8 mouse cellular contexts compared by ENCODE assay signal in genomic region chr13:12106662-12107632, GRCm38 (mm10). TPM values are rescaled to one million over a fixed set of nuclear protein-coding genes. Genes with fewer than 3 reads are reported as not detected.
A peak's percentile ranks its signal among the peaks of the same experiment; 100 is the strongest.
DNase-seq lines count a peak whose midpoint lies in the region; ATAC-seq lines count a peak whose summit lies in the region.

Gene Ryr2, minus strand, starts transcription at chr13:12106945.

- peaks cover 51% of the 10 kb centered on the region for H3K27me3 ChIP-seq in embryonic facial prominence, embryonic 12.5 days
- no peaks in the 10 kb centered on the region for H3K27me3 ChIP-seq in heart, embryonic 12.5 days (replicated peaks)
- H3K27me3 ChIP-seq in limb, embryonic 13.5 days = peaks cover 60% of the 10 kb centered on the region
- peaks cover 9% of the 10 kb centered on the region; the same call in 1 of the 2 replicates for H3K27me3 ChIP-seq in midbrain, embryonic 14.5 days (ENCODE audit: control insufficient read depth, insufficient read depth, low read length)

- H3K4me2 ChIP-seq in embryonic facial prominence, embryonic 12.5 days (replicated peaks) = peak within 1 kb of the TSS; percentile 99
- peak within 1 kb of the TSS; percentile 78 for H3K4me2 ChIP-seq in heart, embryonic 12.5 days
- peak within 1 kb of the TSS; percentile 99 for H3K4me2 ChIP-seq in limb, embryonic 13.5 days (replicated peaks)
- peak within 1 kb of the TSS; percentile 92 for H3K4me2 ChIP-seq in midbrain, embryonic 14.5 days (ENCODE audit: low read length)

- no peak within 1 kb of the TSS for H3K27ac ChIP-seq in embryonic facial prominence, embryonic 12.5 days
- peak within 1 kb of the TSS; percentile 93 for H3K27ac ChIP-seq in heart, embryonic 12.5 days (ENCODE audit: poor library complexity, severe bottlenecking)
- H3K27ac ChIP-seq in limb, embryonic 13.5 days = no peak within 1 kb of the TSS
- H3K27ac ChIP-seq in midbrain, embryonic 14.5 days (replicated peaks; ENCODE audit: low read depth, low read length) = peak within 1 kb of the TSS; percentile 88

- WGBS in embryonic facial prominence, embryonic 12.5 days = 12% methylated on average over 39 of the region's 64 CpGs
- WGBS in heart, embryonic 12.5 days = 9% methylated on average over 61 of the region's 64 CpGs
- 11% methylated on average over 42 of the region's 64 CpGs for WGBS in limb, embryonic 13.5 days
- 8% methylated on average over 54 of the region's 64 CpGs for WGBS in midbrain, embryonic 14.5 days

- H3K9ac ChIP-seq in embryonic facial prominence, embryonic 12.5 days = peak within 1 kb of the TSS; percentile 69
- H3K9ac ChIP-seq in heart, embryonic 12.5 days = peak within 1 kb of the TSS; percentile 94
- peak within 1 kb of the TSS; percentile 70 for H3K9ac ChIP-seq in limb, embryonic 13.5 days
- peak within 1 kb of the TSS; percentile 82 for H3K9ac ChIP-seq in midbrain, embryonic 14.5 days (replicated peaks; ENCODE audit: low read length)

- peak; percentile 73 for DNase-seq in layer of hippocampus, adult 11-12 months (ENCODE audit: low spot score)
- no peak for DNase-seq in layer of hippocampus, adult 9-10 months (ENCODE audit: low spot score)
- peak; percentile 86 for DNase-seq in kidney, adult 9 months
- peak; percentile 90 for DNase-seq in midbrain, embryonic 14.5 days
- DNase-seq in spleen, postnatal 4 days (ENCODE audit: low spot score in 2 of 2) = peak; percentile 37 to 74

- no peaks in the 10 kb centered on the region for H3K36me3 ChIP-seq in embryonic facial prominence, embryonic 12.5 days
- no peaks in the 10 kb centered on the region for H3K36me3 ChIP-seq in heart, embryonic 12.5 days
- H3K36me3 ChIP-seq in limb, embryonic 13.5 days = no peaks in the 10 kb centered on the region
- H3K36me3 ChIP-seq in midbrain, embryonic 14.5 days (ENCODE audit: control insufficient read depth, insufficient read depth, low read length) = no peaks in the 10 kb centered on the region

- peak; percentile 80 for ATAC-seq in embryonic facial prominence, embryonic 12.5 days (ENCODE audit: insufficient number of reproducible peaks, insufficient read depth, low FRiP score, low TSS enrichment)
- ATAC-seq in heart, embryonic 12.5 days (ENCODE audit: insufficient number of reproducible peaks, low FRiP score) = peak; percentile 80
- ATAC-seq in limb, embryonic 13.5 days (ENCODE audit: low FRiP score, low read depth) = peak; percentile 87
- ATAC-seq in midbrain, embryonic 14.5 days (ENCODE audit: low FRiP score, low TSS enrichment) = peak; percentile 87

- H3K9me3 ChIP-seq in embryonic facial prominence, embryonic 12.5 days = no peaks in the 10 kb centered on the region
- H3K9me3 ChIP-seq in heart, embryonic 12.5 days (replicated peaks) = no peaks in the 10 kb centered on the region
- H3K9me3 ChIP-seq in limb, embryonic 13.5 days = no peaks in the 10 kb centered on the region
- H3K9me3 ChIP-seq in midbrain, embryonic 14.5 days (ENCODE audit: control insufficient read depth, low read length) = no peaks in the 10 kb centered on the region

- H3K4me3 ChIP-seq in embryonic facial prominence, embryonic 12.5 days = peak within 1 kb of the TSS; percentile 73
- peak within 1 kb of the TSS; percentile 86 for H3K4me3 ChIP-seq in heart, embryonic 12.5 days
- peak within 1 kb of the TSS; percentile 65 for H3K4me3 ChIP-seq in limb, embryonic 13.5 days
- H3K4me3 ChIP-seq in midbrain, embryonic 14.5 days (replicated peaks; ENCODE audit: low read depth, low read length) = peak within 1 kb of the TSS; percentile 69

- H3K4me1 ChIP-seq in embryonic facial prominence, embryonic 12.5 days = 0 out of 2 replicates have a peak, but pooled peaks cover 11% of the 10 kb centered on the region
- peaks cover 11% of the 10 kb centered on the region for H3K4me1 ChIP-seq in heart, embryonic 12.5 days (replicated peaks)
- peaks cover 8% of the 10 kb centered on the region for H3K4me1 ChIP-seq in limb, embryonic 13.5 days
- H3K4me1 ChIP-seq in midbrain, embryonic 14.5 days (ENCODE audit: control insufficient read depth, insufficient read depth, low read length) = no peaks in the 10 kb centered on the region

RNA-seq across cellular contexts. Expression of gene Ryr2, which starts in this region (rescaled TPM):
- 1.2 TPM in 2 replicates for polyA plus RNA-seq in embryonic facial prominence, embryonic 12.5 days (2016; fragmentation: Nextera tagmentation; extraction: Ambion mirVana)
- polyA plus RNA-seq in heart, embryonic 12.5 days (2016; fragmentation: Nextera tagmentation; extraction: Ambion mirVana) = 35.3 and 40.1 TPM in 2 replicates
- 0.28 and 0.46 TPM in 2 replicates for polyA plus RNA-seq in limb, embryonic 13.5 days (2015; fragmentation: Nextera tagmentation; extraction: Ambion mirVana)
- polyA plus RNA-seq in midbrain, embryonic 14.5 days (2014; fragmentation: Nextera tagmentation; extraction: Ambion mirVana) = 6.1 and 6.7 TPM in 2 replicates

Comparison
In these comparisons a context has a peak if more than half of its experiments do, and no peak if none do; other contexts are left out.
1. Peak in ATAC-seq, H3K4me3 ChIP-seq, H3K9ac ChIP-seq and H3K4me2 ChIP-seq in limb, embryonic 13.5 days; RNA of the gene not detected or under 1 TPM.
2. H3K27ac ChIP-seq: peak in heart, embryonic 12.5 days (single experiment) and midbrain, embryonic 14.5 days (single experiment); none in embryonic facial prominence, embryonic 12.5 days (single experiment) and limb, embryonic 13.5 days (single experiment).
3. Peak in every context shown above with its lines, with median percentiles within 50 percentile points of each other: ATAC-seq, H3K4me2 ChIP-seq, H3K4me3 ChIP-seq and H3K9ac ChIP-seq.